Mouse (Mus musculus) frontal cortex, postnatal 14 days (tissue): Measurements from ENCODE around the gene Gm12666.
"Not testable (repeated sequence)": the region's sequence is repeated elsewhere in the genome, so short reads cannot be mapped to it uniquely, and the experiment has no call there.

ENCODE experiments used
- DNase-seq, 2 experiments: peaks; one replicate each; pipeline ENCODE4 v3.0.0; 2022; ENCODE audit warnings: low spot score in 2 of 2

Gm12666 gene

GRCm38 (mm10) chr4:92191649-92192048 lies at the start of gene Gm12666:
Gene Gm12666, minus strand, starts transcription at chr4:92191749.
- DNase-seq = not testable (repeated sequence)

GRCm38 (mm10) chr4:92226326-92226725 lies 34.8 kb upstream of the Gm12666 start:
- DNase-seq = no peak

GRCm38 (mm10) chr4:92216286-92216685 lies 24.7 kb upstream of the Gm12666 start:
- DNase-seq = no peak

GRCm38 (mm10) chr4:92152646-92153045 lies 38.9 kb downstream of the Gm12666 start:
- DNase-seq = no peak

- DNase-seq = no peak
These were observed 44.4 kb downstream of the Gm12666 start, which contains the start of gene Izumo3 for GRCm38 (mm10) chr4:92147134-92147533. Gene Izumo3, minus strand, starts transcription at chr4:92147234.
